Mouse (Mus musculus) small intestine, adult 2 months (tissue): ENCODE results near the gene Ppp2r5d. TPM values are rescaled to one million over a fixed set of nuclear protein-coding genes. Genes with fewer than 3 reads are reported as not detected.

Experiments
- H3K27ac ChIP-seq: fragments of 200-500 bp; 2 replicates; pipeline ENCODE4 v1.5.1; 2012; ENCODE audit warnings: low read depth, low read length, control low read depth, inconsistent platforms; ENCODE audit not compliant: insufficient read depth
- H3K27me3 ChIP-seq: fragments of 200-500 bp; 2 replicates; pipeline ENCODE4 v1.6.1; 2012; ENCODE audit warnings: mild to moderate bottlenecking, moderate library complexity, low read length, inconsistent platforms; ENCODE audit not compliant: control insufficient read depth, insufficient read depth
- H3K36me3 ChIP-seq: fragments of 200-500 bp; 2 replicates; pipeline ENCODE4 v1.6.1; 2012; ENCODE audit warnings: mild to moderate bottlenecking, low read length, control low read depth, inconsistent platforms; ENCODE audit not compliant: control insufficient read depth, insufficient read depth
- H3K4me1 ChIP-seq: fragments of 200-500 bp; 2 replicates; pipeline ENCODE4 v1.6.1; 2012; ENCODE audit warnings: low read length, inconsistent platforms, mixed read lengths; ENCODE audit not compliant: control insufficient read depth, insufficient read depth, insufficient read length
- H3K4me3 ChIP-seq: fragments of 200-500 bp; 2 replicates; pipeline ENCODE4 v1.5.1; 2012; ENCODE audit warnings: low read depth, mild to moderate bottlenecking, control low read depth, inconsistent platforms, low read length, moderate library complexity
- CTCF ChIP-seq: fragments of 200-500 bp; IDR thresholded peaks from 2 replicates; pipeline ENCODE4 v1.5.1; 2012; ENCODE audit warnings: low read depth, mild to moderate bottlenecking, control low read depth, inconsistent platforms, low read length, moderate library complexity, mixed read lengths; ENCODE audit not compliant: insufficient replicate concordance, insufficient read length; ENCODE audit errors: extremely low read depth
- POLR2A ChIP-seq: fragments of 200-500 bp; IDR thresholded peaks from 2 replicates; pipeline ENCODE4 v1.6.1; 2012; ENCODE audit warnings: low read depth, mild to moderate bottlenecking, control low read depth, inconsistent platforms, low read length, moderate library complexity
- WGBS: fragments of 180-500 bp; shearing (Covaris S2); methylation state at CpG from one replicate; pipeline ENCODE4 v1.1.7; 2018; 5-methylcytosine and 5-hydroxymethylcytosine counted together
- polyA plus RNA-seq: library from polyadenylated mRNA; depleted of rRNA; stranded (reverse); fragments of >200 nt; gene quantifications from 2 replicates; pipeline ENCODE4 v1.2.3, GENCODE M21; 2012

Gene Ppp2r5d
- polyA plus RNA-seq, 1 experiment = 150 TPM

DNA sequence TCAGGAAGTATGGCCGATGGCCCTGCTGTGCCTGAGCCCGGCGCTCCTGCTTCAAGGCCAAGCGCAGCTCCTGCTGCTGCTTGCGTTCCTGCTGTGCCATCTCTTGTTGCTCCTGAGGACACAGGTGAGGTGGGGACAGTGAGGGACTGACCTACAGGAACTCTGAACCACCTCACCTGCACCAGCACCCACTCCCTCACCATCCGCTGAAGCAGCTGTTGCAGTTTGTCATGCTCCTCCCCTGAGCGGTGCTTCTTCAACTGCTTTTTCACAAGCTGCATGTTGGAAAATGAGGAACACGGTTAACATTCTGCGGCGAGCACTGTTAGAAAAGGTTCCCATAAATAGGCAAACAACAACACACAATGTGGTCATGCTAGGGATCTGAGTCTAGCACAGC is 35.0 kb downstream of the Ppp2r5d start:
- Histone ChIP-seq H3K27ac (no peak overlapping the region), H3K27me3 (no peaks in the 10 kb centered on the region), H3K36me3 (peaks cover 28% of the 10 kb centered on the region), H3K4me3 (no peak overlapping the region), H3K4me1 (peaks cover 5% of the 10 kb centered on the region)
- TF ChIP-seq CTCF (no peak), POLR2A (no peak)
- 96% methylated on average over 10 of the region's 10 CpGs for WGBS

DNA sequence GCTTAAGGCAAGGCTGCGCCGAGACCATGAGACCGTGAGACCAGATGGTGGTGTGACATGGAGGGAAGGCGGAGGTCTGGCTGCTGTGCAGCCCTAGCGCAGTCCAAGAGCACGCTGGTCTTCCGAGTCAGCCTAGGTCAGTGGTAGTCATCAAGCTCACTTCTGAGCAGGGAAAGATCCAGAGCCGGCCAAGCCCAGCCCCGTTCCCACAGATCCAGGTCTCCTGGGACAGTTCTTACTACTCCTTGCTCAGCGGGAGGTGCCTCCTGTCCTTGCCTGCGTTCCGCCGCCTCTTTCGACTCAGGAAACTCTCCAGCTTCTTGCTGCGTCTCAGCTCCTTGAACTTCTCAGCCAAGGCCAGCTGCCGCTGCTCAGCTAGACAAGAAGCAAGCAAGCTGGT is 37.2 kb downstream of the Ppp2r5d start:
- TF ChIP-seq CTCF (no peak), POLR2A (no peak)
- Histone ChIP-seq H3K27ac (no peak overlapping the region), H3K27me3 (no peaks in the 10 kb centered on the region), H3K4me3 (no peak overlapping the region), H3K4me1 (no peaks in the 10 kb centered on the region), H3K36me3 (peaks cover 27% of the 10 kb centered on the region)
- 92% methylated on average over 16 of the region's 16 CpGs for WGBS

DNA sequence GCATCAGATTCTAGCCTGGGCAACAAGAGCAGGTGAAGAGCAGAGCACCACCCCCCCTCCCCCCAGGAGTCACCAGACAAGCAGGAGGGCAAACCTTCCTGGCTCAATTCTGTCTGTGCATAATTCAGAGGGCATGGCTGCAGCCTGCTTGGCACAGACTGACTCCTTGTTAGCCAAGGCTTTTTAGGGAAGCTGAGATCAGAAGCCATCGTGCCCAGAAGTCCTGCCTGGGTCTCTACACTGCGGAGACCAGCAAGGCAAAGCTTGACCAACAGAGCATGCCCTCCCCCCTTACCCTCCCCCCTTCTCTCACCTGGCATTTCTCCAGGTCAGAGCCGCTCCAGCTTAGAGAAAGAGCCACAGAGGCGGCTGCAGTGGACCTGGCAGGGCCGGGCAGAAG is 42.2 kb downstream of the Ppp2r5d start:
- TF ChIP-seq POLR2A (no peak), CTCF (no peak)
- H3K4me1 ChIP-seq = no peaks in the 10 kb centered on the region
- H3K27me3 ChIP-seq = no peaks in the 10 kb centered on the region
- 94% methylated on average over 5 of the region's 5 CpGs for WGBS
- peaks cover 7% of the 10 kb centered on the region for H3K36me3 ChIP-seq
- H3K27ac ChIP-seq = no peak overlapping the region
- no peak overlapping the region for H3K4me3 ChIP-seq

DNA sequence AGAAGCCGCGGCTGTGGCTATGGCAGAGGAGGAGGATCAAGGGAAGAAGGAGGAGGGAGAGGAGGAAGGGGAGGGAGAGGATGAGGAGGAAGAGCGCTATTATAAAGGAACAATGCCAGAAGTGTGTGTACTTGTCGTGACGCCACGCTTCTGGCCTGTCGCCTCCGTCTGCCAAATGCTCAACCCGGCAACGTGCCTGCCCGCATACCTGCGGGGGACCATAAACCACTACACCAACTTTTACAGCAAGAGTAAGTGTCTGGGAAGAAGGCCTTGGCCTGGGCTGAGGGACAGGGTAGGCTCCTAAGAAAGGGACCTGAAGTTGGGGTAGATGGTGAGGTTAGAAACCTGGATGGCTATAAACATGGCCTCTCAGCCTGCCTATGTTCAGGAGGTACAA is 42.9 kb downstream of the Ppp2r5d start:
- TF ChIP-seq POLR2A (no peak), CTCF (no peak)
- 89% methylated on average over 12 of the region's 12 CpGs for WGBS
- Histone ChIP-seq H3K4me1 (no peaks in the 10 kb centered on the region), H3K27ac (no peak overlapping the region), H3K27me3 (no peaks in the 10 kb centered on the region), H3K4me3 (no peak overlapping the region), H3K36me3 (peaks cover 2% of the 10 kb centered on the region; the same call in 1 of the 2 replicates)

DNA sequence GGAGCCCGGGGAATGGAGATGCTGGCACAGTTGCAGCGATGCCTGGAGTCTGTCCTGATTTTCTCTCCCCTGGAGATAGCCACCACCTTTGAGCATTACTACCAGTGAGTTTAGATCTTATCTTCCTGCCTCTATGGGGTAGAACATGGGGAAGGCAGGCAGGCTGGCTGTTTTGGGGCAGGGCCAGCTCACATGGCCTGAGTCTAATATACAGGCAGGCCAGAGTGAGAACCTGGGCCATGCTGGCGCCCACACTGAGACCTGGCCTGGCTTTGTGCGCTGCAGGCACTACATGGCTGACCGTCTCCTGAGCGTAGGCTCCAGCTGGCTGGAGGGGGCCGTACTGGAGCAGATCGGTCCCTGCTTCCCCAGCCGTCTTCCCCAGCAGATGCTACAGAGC is 43.6 kb downstream of the Ppp2r5d start:
- TF ChIP-seq CTCF = no peak
- no peak for TF ChIP-seq POLR2A
- 95% methylated on average over 9 of the region's 9 CpGs for WGBS
- peaks cover 2% of the 10 kb centered on the region; the same call in 1 of the 2 replicates for H3K36me3 ChIP-seq
- H3K27ac ChIP-seq = no peak overlapping the region
- no peaks in the 10 kb centered on the region for H3K4me1 ChIP-seq
- H3K27me3 ChIP-seq = no peaks in the 10 kb centered on the region
- no peak overlapping the region for H3K4me3 ChIP-seq

DNA sequence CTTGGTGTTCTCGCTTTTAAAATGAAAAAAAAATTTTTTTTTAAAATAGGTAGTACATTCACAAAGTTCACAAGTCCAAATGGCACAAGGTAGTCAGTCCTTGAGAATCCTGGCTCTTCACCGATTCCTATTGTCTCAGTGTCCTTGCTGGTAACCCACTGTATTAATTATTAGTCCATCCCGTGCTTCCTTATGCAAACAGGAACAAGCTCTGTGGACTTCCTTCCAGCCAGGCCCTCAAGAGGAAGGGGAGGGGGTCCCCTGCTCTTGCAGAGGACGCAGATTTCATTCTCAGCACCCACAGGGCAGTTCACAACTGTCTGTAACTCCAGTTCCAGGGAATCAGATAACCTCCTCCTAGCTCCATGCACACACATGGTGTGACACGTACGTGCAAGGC is 48.9 kb downstream of the Ppp2r5d start:
- H3K36me3 ChIP-seq = no peaks in the 10 kb centered on the region
- 75% methylated on average over 6 of the region's 6 CpGs for whole genome bisulfite sequencing
- no peaks in the 10 kb centered on the region for H3K27me3 ChIP-seq
- H3K4me3 ChIP-seq = no peak overlapping the region
- no peak for TF ChIP-seq POLR2A
- TF ChIP-seq CTCF = no peak
- H3K27ac ChIP-seq = no peak overlapping the region
- H3K4me1 ChIP-seq = peaks cover 4% of the 10 kb centered on the region; the same call in 1 of the 2 replicates

DNA sequence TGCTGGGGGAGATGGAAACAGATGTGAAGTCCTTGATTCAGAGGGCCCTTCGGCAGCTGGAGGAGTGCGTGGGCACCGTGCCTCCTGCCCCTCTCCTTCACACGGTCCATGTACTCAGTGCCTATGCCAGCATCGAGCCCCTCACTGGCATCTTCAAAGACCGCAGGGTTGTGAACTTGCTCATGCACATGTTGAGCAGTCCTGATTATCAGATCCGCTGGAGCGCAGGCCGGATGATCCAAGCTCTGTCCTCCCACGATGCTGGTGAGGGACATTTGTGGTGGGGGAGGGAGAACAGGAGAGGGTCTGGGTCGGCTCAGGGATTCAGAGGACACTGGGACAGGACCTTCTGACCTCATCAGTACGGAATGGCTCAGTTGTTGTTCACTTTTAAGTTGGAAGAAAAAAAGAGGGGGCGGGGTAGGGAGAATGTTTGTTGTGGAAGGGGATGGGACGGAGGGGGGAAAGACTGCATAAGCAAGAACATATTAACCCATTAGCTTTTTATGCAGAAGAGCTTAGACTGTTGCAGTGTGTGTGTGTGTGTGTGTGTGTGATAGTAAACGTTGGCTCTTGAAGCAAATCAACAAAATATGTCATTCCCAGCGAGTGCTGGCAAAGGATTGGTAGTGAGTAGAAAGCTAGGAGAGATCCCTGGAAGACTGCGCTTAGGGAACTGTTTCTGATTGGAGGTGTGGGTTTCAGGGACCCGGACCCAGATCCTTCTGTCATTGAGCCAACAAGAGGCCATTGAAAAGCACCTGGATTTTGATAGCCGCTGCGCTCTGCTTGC is 53.0 kb downstream of the Ppp2r5d start:
- H3K27ac ChIP-seq = no peak overlapping the region
- peaks cover 6% of the 10 kb centered on the region; the same call in 1 of the 2 replicates for H3K4me1 ChIP-seq
- WGBS = 75% methylated on average over 20 of the region's 20 CpGs
- no peak overlapping the region for H3K4me3 ChIP-seq
- peaks cover 7% of the 10 kb centered on the region for H3K36me3 ChIP-seq
- TF ChIP-seq CTCF (no peak), POLR2A (no peak)
- no peaks in the 10 kb centered on the region for H3K27me3 ChIP-seq
